Mouse (Mus musculus) liver, adult 2 months (tissue): ENCODE measurements around the gene Sgip1. TPM values are rescaled to one million over a fixed set of nuclear protein-coding genes. Genes with fewer than 3 reads are reported as not detected.

ENCODE experiments used
- DNase-seq: peaks from one replicate; pipeline ENCODE4 v3.0.0-alpha.2; 2011; ENCODE audit warnings: low read depth, low spot score; ENCODE audit errors: extremely low read depth
- H3K27ac ChIP-seq: fragments of 200-500 bp; replicated peaks from 2 replicates; pipeline ENCODE4 v1.5.1; 2012; ENCODE audit warnings: low read depth, mild to moderate bottlenecking, control low read depth, inconsistent platforms, low read length; ENCODE audit not compliant: insufficient read depth
- H3K27me3 ChIP-seq: fragments of 200-500 bp; 2 replicates; pipeline ENCODE4 v1.6.1; 2012; ENCODE audit warnings: mild to moderate bottlenecking, moderate library complexity, low read length, inconsistent platforms; ENCODE audit not compliant: control insufficient read depth, insufficient read depth
- H3K36me3 ChIP-seq: fragments of 200-500 bp; 2 replicates; pipeline ENCODE4 v1.6.1; 2012; ENCODE audit warnings: low read length, inconsistent platforms; ENCODE audit not compliant: control insufficient read depth, insufficient read depth
- H3K4me1 ChIP-seq: fragments of 200-500 bp; 2 replicates; pipeline ENCODE4 v1.6.1; 2011; ENCODE audit warnings: low read length; ENCODE audit not compliant: control insufficient read depth, insufficient read depth
- H3K4me3 ChIP-seq: fragments of 200-500 bp; 2 replicates; pipeline ENCODE4 v1.5.1; 2011; ENCODE audit warnings: low read depth, mild to moderate bottlenecking, control low read depth, low read length, moderate library complexity; ENCODE audit not compliant: insufficient read depth
- H3K79me2 ChIP-seq: fragments of 200-500 bp; 2 replicates; pipeline ENCODE4 v1.6.1; 2012; ENCODE audit warnings: inconsistent platforms, mild to moderate bottlenecking, low read length, moderate library complexity; ENCODE audit not compliant: control insufficient read depth, insufficient read depth
- H3K9ac ChIP-seq: fragments of 200-500 bp; 2 replicates; pipeline ENCODE4 v1.6.1; 2012; ENCODE audit warnings: low read depth, mild to moderate bottlenecking, control low read depth, inconsistent platforms, low read length
- CTCF ChIP-seq: fragments of 200-500 bp; IDR thresholded peaks from 2 replicates; pipeline ENCODE4 v1.5.1; 2011; ENCODE audit warnings: low read depth, low read length, control low read depth
- POLR2A ChIP-seq: fragments of 200-500 bp; IDR thresholded peaks from 2 replicates; pipeline ENCODE4 v1.6.1; 2011; ENCODE audit warnings: low read length, control low read depth; ENCODE audit not compliant: insufficient read depth; ENCODE audit errors: extremely low read depth
- WGBS: fragments of 180-500 bp; shearing (Covaris S2); methylation state at CpG from one replicate; pipeline ENCODE4 v1.1.7; 2018; 5-methylcytosine and 5-hydroxymethylcytosine counted together
- polyA plus RNA-seq: library from polyadenylated mRNA; depleted of rRNA; stranded (reverse); fragments of >200 nt; gene quantifications from 2 replicates; pipeline ENCODE4 v1.2.3, GENCODE M21; 2012
- total RNA-seq: library from RNA; depleted of rRNA; stranded (reverse); fragments of >200 nt; gene quantifications from 2 replicates; pipeline ENCODE4 v1.2.3, GENCODE M21; 2014

Gene Sgip1
- total and polyA plus RNA-seq, 2 experiments = 0.07 to 0.46 TPM

DNA sequence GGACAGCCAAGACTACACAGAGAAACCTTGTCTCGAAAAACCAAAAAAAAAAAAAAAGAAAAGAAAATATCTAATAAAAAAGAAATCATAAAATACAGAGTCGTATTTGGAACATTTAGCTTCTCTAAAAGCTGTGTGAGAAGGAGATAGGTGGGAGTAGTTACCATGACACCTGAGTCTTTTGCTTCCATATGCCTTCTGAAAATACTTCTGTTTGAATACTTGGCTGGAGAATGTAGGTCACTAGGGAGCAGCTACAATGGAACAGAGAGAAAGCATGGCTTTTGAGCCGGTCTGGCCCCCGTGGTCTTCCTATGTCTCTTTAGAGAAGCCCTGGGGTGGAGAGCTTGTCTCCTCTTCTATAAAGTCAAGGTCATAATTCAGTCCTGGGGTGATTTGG, 143.1 kb downstream of the Sgip1 start:
- no peak for TF ChIP-seq POLR2A
- no peak for TF ChIP-seq CTCF
- no peaks in the 10 kb centered on the region for H3K36me3 ChIP-seq
- H3K79me2 ChIP-seq = no peaks in the 10 kb centered on the region
- 94% methylated on average over 4 of the region's 4 CpGs for WGBS
- DNase-seq = no peak
- no peak overlapping the region for H3K4me3 ChIP-seq
- H3K9ac ChIP-seq = no peak overlapping the region
- H3K27me3 ChIP-seq = no peaks in the 10 kb centered on the region
- H3K27ac ChIP-seq = no peak overlapping the region
- no peaks in the 10 kb centered on the region for H3K4me1 ChIP-seq

DNA sequence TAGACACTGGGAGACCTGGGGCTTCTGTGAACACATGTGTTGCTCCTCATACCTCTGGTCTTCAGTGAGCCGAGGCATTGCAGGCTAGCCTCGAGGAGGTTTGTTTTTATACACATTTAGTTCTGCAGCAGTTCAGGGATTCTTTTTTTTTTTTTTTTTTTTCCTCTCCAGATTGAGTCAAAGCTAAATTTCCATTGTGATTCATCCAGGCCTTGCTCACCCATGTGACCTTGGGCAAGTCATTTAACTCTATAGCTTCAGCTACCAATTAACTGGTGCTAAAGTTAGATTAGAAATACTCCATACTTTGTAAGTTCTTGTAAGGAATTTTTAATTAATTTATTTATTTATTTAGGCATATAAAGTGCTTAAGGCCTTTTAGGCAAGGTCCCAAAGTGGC, 145.4 kb downstream of the Sgip1 start:
- no peak for DNase-seq
- H3K4me1 ChIP-seq = no peaks in the 10 kb centered on the region
- H3K36me3 ChIP-seq = no peaks in the 10 kb centered on the region
- H3K79me2 ChIP-seq = no peaks in the 10 kb centered on the region
- no peak overlapping the region for H3K27ac ChIP-seq
- TF ChIP-seq CTCF (no peak), POLR2A (no peak)
- H3K4me3 ChIP-seq = no peak overlapping the region
- no peak overlapping the region for H3K9ac ChIP-seq
- 88% methylated on average over 2 of the region's 2 CpGs for WGBS
- H3K27me3 ChIP-seq = no peaks in the 10 kb centered on the region

DNA sequence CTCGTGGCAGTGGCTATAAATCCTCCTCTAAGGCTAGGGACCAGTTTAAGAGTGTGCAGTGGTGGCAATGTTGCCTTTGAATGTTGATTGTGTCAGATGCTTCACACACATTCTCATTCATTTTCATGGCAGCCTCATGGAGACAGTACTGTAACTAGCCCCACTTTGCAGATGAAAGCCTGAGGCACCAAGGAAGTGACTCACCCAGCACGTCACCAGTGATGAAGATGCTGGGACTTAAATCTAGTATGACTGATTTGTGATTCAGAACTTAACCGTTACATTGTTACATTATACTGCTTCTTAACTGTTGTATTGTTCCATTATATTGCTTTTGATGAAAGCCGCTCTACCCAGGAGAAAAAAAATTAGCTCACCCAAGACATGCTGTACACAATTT, 145.8 kb downstream of the Sgip1 start:
- H3K27ac ChIP-seq = no peak overlapping the region
- no peaks in the 10 kb centered on the region for H3K36me3 ChIP-seq
- no peak for TF ChIP-seq POLR2A
- TF ChIP-seq CTCF = no peak
- no peak overlapping the region for H3K4me3 ChIP-seq
- H3K27me3 ChIP-seq = no peaks in the 10 kb centered on the region
- no peak for DNase-seq
- 95% methylated on average over 4 of the region's 4 CpGs for WGBS
- no peaks in the 10 kb centered on the region for H3K4me1 ChIP-seq
- H3K79me2 ChIP-seq = no peaks in the 10 kb centered on the region
- H3K9ac ChIP-seq = no peak overlapping the region

DNA sequence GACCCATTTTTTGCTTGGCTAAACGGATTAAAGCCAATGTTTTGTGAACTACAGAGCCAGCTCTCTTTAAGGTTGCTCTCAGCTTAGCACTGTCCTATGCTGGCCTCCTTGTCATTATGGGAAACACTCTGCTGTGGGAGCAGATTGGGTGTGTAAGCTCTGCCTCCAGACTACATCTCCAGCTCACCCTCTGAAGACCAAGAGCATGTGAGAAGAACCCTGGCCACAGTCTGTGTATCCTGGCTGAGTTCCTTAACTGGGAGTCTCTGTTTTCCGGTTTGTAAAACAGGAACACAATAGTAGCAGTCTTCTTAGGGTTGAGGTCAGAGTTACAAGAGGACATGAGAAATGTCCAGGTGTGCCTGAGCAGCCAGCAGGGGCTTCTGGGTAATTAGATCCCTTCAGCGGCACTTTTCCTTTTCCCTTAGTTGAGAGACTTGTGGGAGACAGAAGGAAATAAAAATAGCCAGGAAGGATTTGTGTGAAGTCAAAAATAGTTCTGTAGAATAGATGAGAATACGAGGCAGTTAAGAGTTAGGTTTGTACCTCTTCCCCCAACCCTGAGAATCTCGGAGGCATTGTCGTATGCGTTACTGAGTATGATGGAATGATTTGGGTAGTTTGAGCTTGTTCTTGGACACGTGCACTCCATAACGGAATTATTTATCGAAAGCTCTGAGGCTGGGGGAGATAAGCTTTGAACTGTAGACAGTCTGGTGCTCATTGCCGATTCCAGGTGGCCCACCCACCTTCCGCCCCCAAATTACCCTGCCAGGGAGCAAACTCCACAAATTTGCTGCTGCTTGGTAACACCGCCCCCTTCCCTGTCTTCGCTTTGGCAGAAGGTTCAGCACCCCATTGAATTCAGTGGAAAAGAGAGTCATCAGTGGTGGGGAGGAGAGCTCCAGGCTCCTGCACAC, 146.9 kb downstream of the Sgip1 start:
- no peak overlapping the region for H3K9ac ChIP-seq
- H3K36me3 ChIP-seq = no peaks in the 10 kb centered on the region
- no peaks in the 10 kb centered on the region for H3K79me2 ChIP-seq
- DNase-seq = no peak
- no peaks in the 10 kb centered on the region for H3K27me3 ChIP-seq
- WGBS = 83% methylated on average over 14 of the region's 14 CpGs
- TF ChIP-seq CTCF (no peak), POLR2A (no peak)
- H3K4me3 ChIP-seq = no peak overlapping the region
- H3K4me1 ChIP-seq = no peaks in the 10 kb centered on the region
- no peak overlapping the region for H3K27ac ChIP-seq

DNA sequence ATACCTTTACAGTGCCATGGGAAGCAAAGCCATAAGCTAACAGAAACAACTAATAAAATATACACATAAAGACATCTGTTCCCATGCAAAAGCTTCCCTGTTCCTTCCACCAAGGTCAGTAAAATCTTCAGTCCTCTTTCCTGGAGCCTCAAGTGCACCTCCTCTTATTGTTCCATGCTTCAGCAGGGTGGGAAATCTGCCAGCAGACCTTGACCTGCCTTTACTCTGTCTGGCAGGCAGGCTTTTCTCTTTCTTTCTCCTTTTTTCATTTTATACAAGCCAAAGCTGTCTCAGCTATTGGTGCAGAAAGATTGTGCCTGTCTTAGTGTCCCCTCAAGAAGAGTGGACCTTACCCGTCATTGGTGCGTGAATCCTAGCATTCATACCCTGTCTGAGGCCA, 154.8 kb downstream of the Sgip1 start:
- TF ChIP-seq POLR2A = no peak
- TF ChIP-seq CTCF = no peak
- H3K36me3 ChIP-seq = no peaks in the 10 kb centered on the region
- no peak overlapping the region for H3K4me3 ChIP-seq
- WGBS = 95% methylated on average over 2 of the region's 2 CpGs
- H3K27ac ChIP-seq = no peak overlapping the region
- no peak overlapping the region for H3K9ac ChIP-seq
- no peaks in the 10 kb centered on the region for H3K27me3 ChIP-seq
- no peaks in the 10 kb centered on the region; the same call in 1 of the 2 replicates for H3K4me1 ChIP-seq
- peak; percentile 2 for DNase-seq
- no peaks in the 10 kb centered on the region for H3K79me2 ChIP-seq

DNA sequence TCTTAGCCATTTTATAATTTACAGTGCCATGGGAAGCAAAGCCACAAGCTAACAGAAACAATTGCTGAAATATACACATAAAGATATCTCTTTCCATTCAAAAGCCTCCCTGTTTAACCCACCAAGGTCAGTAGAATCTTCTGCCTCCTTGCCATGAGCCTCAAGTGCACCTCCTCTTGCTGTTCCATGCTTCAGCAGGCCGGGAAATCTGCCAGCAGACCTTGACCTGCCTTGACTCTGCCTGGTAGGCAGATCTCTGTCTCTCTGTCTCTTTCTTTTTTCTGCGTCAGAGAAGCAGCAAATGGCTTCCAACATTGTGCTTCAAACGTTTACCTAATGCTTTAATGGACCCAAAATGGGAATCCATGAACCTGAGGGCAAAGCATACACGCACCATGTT, 157.9 kb downstream of the Sgip1 start:
- TF ChIP-seq POLR2A = no peak
- no peak for TF ChIP-seq CTCF
- Histone ChIP-seq H3K4me1 (no peaks in the 10 kb centered on the region; the same call in 1 of the 2 replicates), H3K27me3 (no peaks in the 10 kb centered on the region), H3K9ac (no peak overlapping the region), H3K27ac (no peak overlapping the region), H3K36me3 (no peaks in the 10 kb centered on the region), H3K79me2 (no peaks in the 10 kb centered on the region), H3K4me3 (no peak overlapping the region)
- 35% methylated on average over 4 of the region's 4 CpGs for WGBS
- peak; percentile 52 for DNase-seq
